Mouse (Mus musculus) heart, embryonic 12.5 days (tissue): ENCODE data around the gene Cdkl4. TPM values are rescaled to one million over a fixed set of nuclear protein-coding genes. Genes with fewer than 3 reads are reported as not detected.
A peak's percentile ranks its signal among the peaks of the same experiment; 100 is the strongest.

ENCODE experiments used
- ATAC-seq: fragments of 200-750 bp; cut with Nextera tagmentation; 2 replicates; pipeline ENCODE4 v1.8.0; 2017; ENCODE audit warnings: moderate TSS enrichment, moderate library complexity; ENCODE audit not compliant: insufficient number of reproducible peaks, low FRiP score
- H3K27ac ChIP-seq: fragments of 300-500 bp; sonication (generic); 2 replicates; pipeline ENCODE4 v1.5.1; 2016; ENCODE audit warnings: mild to moderate bottlenecking, moderate library complexity; ENCODE audit not compliant: poor library complexity, severe bottlenecking
- H3K27me3 ChIP-seq: fragments of 300-500 bp; sonication (generic); replicated peaks from 2 replicates; pipeline ENCODE4 v1.6.1; 2016; ENCODE audit warnings: mild to moderate bottlenecking, moderate library complexity
- H3K36me3 ChIP-seq: fragments of 300-500 bp; sonication (generic); 2 replicates; pipeline ENCODE4 v1.6.1; 2016; ENCODE audit warnings: mild to moderate bottlenecking, moderate library complexity
- H3K4me1 ChIP-seq: fragments of 300-500 bp; sonication (generic); replicated peaks from 2 replicates; pipeline ENCODE4 v1.6.1; 2016; ENCODE audit warnings: mild to moderate bottlenecking
- H3K4me2 ChIP-seq: fragments of 300-500 bp; sonication (generic); 2 replicates; pipeline ENCODE4 v1.6.1; 2016; ENCODE audit warnings: mild to moderate bottlenecking, moderate library complexity
- H3K4me3 ChIP-seq: fragments of 300-500 bp; sonication (generic); 2 replicates; pipeline ENCODE4 v1.5.1; 2016; ENCODE audit warnings: mild to moderate bottlenecking
- H3K9ac ChIP-seq: fragments of 300-500 bp; sonication (generic); 2 replicates; pipeline ENCODE4 v1.6.1; 2016; ENCODE audit warnings: mild to moderate bottlenecking, moderate library complexity
- H3K9me3 ChIP-seq: fragments of 300-500 bp; sonication (generic); replicated peaks from 2 replicates; pipeline ENCODE4 v1.6.1; 2016; ENCODE audit warnings: mild to moderate bottlenecking, moderate library complexity
- WGBS: fragments of 180-500 bp; shearing (Covaris S2); methylation state at CpG from one replicate; pipeline ENCODE4 v1.1.7; 2016; 5-methylcytosine and 5-hydroxymethylcytosine counted together
- polyA plus RNA-seq: library from polyadenylated mRNA; unstranded; fragments of >200 nt; fragmentation: Nextera tagmentation; extraction: Ambion mirVana; gene quantifications from 2 replicates; pipeline ENCODE4 v1.2.1, GENCODE M21; 2016

Gene Cdkl4
- 0.14 TPM in 1 of 2 replicates, not detected in the other for polyA plus RNA-seq

DNA sequence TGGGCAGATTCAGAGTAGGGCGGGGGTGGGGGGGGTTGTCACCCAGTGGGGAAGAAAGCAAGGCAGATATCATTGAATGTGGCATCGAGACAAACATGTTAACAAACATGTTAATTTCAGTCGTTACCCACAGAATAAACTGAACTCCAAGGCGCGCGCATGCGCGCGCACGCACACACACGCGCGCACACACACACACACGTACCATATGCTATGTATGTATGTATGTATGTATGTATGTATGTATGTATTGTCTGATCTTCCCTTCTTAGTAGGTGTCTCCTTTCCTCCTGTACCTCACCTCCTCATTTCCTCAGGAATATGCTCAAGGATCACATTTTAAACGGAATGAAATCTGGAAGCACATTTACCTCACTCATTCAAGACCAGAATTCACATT, at the start of gene Cdkl4:
Gene Cdkl4, minus strand, starts transcription at position 175 of the 400 bp plus-strand sequence.
- 74% methylated on average over 15 of the region's 15 CpGs for WGBS
- Histone ChIP-seq H3K4me1 (peaks cover 7% of the 10 kb centered on the region; the same call in 1 of the 2 replicates), H3K27ac (no peak within 1 kb of the TSS), H3K4me2 (peak within 1 kb of the TSS; percentile 95), H3K4me3 (peak within 1 kb of the TSS; percentile 52), H3K9ac (peak within 1 kb of the TSS; percentile 71), H3K27me3 (no peaks in the 10 kb centered on the region), H3K9me3 (no peaks in the 10 kb centered on the region), H3K36me3 (peaks cover 11% of the 10 kb centered on the region)
- no peak for ATAC-seq

DNA sequence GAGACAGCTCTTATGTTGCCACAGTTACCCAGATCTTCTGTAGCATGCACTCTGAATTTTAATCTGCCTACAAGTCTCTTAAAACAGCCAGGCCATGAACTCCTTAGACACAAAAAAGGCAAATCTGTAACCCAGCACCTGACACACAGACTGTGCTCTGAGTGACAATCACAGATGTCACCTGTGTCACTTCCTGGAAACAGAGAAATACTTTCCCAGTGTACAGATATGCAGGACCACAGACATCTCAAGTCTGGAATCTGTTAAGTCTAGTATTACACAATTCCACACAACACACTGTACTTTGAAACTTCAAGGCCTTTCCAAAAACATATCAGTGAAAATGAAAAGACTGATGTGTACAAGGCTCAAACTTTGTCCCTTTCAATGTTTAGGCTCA, 47.4 kb upstream of the Cdkl4 start:
- Histone ChIP-seq H3K4me2 (no peak overlapping the region), H3K4me1 (peaks cover 5% of the 10 kb centered on the region; the same call in 1 of the 2 replicates), H3K9ac (no peak overlapping the region), H3K4me3 (no peak overlapping the region), H3K36me3 (peaks cover 16% of the 10 kb centered on the region), H3K27me3 (no peaks in the 10 kb centered on the region), H3K9me3 (no peaks in the 10 kb centered on the region), H3K27ac (peak overlapping the region; percentile 15; the same call in 1 of the 2 replicates)
- no peak for ATAC-seq

DNA sequence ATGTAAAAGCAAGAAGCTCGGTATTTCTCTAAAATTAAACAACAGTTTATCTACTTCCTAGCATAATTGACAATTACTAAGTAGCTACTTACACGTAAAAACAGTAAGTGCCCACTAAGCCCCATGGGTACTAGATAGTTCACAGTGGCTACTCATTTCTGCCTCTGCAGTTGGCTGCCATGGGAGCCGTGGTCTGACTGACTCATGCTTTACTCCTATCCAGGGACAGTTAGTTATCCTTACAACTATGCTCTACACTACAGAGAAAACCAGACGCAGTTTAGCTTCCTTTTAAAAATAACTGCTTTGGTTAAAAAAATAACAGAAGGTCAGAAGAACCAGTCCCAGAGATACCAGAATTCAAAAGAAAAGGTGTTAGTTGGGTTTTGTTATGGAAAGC, 44.1 kb upstream of the Cdkl4 start:
- 66% methylated on average over 4 of the region's 4 CpGs for WGBS
- peaks cover 26% of the 10 kb centered on the region for H3K36me3 ChIP-seq
- ATAC-seq = no peak

DNA sequence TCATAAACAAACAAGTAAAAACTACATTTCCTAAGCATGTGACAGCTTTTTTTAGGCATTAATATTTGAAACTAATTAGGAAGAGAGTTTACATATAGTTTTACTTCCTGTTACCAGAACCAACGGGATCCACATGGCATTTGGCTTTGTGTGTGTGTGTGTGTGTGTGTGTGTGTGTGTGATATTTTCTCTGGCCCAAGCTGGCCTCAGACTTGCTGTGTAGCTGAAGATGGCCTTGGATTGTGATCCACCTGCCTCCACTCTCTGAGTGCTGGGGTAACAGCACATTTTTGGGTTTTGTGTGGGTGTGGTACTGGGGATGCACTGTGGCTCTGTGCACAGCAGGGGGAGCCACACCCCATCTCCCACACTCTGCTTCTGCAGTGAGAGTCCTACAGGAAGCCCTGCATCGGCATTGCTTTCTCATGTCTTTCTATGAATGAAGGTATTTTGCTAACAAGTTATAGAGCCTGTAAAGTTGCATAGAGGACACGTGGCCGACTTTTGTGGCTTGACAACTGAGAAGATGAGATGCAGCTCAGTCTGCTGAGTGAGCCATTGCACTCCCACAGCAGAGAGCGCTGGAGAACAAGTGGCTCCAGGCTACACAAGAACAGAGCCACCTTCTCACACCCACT, 43.3 kb upstream of the Cdkl4 start:
- H3K27ac ChIP-seq = no peak overlapping the region

More for the DNA sequence above, 44.1 kb upstream of the Cdkl4 start:
- Histone ChIP-seq H3K4me2 (no peak overlapping the region), H3K27ac (no peak overlapping the region), H3K9me3 (no peaks in the 10 kb centered on the region), H3K9ac (no peak overlapping the region), H3K4me1 (peaks cover 12% of the 10 kb centered on the region), H3K27me3 (no peaks in the 10 kb centered on the region), H3K4me3 (no peak overlapping the region)

GRCm38 (mm10) chr17:80619556-80619955, 41.9 kb upstream of the Cdkl4 start:
- no peaks in the 10 kb centered on the region for H3K27me3 ChIP-seq
- no peak overlapping the region for H3K27ac ChIP-seq
- H3K4me2 ChIP-seq = no peak overlapping the region
- H3K9me3 ChIP-seq = no peaks in the 10 kb centered on the region
- WGBS = 64% methylated on average over 13 of the region's 13 CpGs
- H3K4me1 ChIP-seq = peaks cover 7% of the 10 kb centered on the region
- H3K4me3 ChIP-seq = no peak overlapping the region
- peaks cover 38% of the 10 kb centered on the region for H3K36me3 ChIP-seq
- peak overlapping the region; percentile 3; the same call in 1 of the 2 replicates for H3K9ac ChIP-seq
- ATAC-seq = no peak

More for the DNA sequence above, 43.3 kb upstream of the Cdkl4 start:
- Histone ChIP-seq H3K27me3 (no peaks in the 10 kb centered on the region), H3K4me2 (no peak overlapping the region), H3K9ac (no peak overlapping the region), H3K4me3 (no peak overlapping the region), H3K4me1 (peaks cover 12% of the 10 kb centered on the region), H3K9me3 (no peaks in the 10 kb centered on the region), H3K36me3 (peaks cover 28% of the 10 kb centered on the region)
- no peak for ATAC-seq
- WGBS = 55% methylated on average over 5 of the region's 5 CpGs

DNA sequence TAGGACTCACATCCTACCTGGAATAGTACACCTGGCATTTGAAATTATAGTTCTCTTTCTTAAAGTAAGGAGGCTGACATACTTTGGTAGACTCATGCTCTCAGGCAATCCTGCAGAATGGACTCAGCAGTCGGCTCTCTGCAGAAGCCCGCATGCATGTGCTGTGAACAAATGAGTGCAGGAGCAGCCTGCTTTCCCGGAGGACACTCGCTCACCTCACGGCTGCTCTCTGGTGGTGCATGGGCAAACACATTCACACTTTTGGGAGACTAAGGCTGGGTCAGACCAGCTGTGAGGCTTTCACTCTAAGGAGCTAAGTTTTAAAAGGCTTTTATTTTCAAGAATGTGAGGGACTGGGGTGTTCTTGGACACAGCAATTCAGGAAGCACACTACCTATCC, 41.3 kb upstream of the Cdkl4 start:
- Histone ChIP-seq H3K9me3 (no peaks in the 10 kb centered on the region), H3K4me3 (no peak overlapping the region), H3K27ac (no peak overlapping the region), H3K4me2 (no peak overlapping the region), H3K4me1 (peaks cover 7% of the 10 kb centered on the region), H3K9ac (no peak overlapping the region), H3K27me3 (no peaks in the 10 kb centered on the region), H3K36me3 (peaks cover 42% of the 10 kb centered on the region)
- 80% methylated on average over 5 of the region's 5 CpGs for WGBS
- ATAC-seq = no peak

DNA sequence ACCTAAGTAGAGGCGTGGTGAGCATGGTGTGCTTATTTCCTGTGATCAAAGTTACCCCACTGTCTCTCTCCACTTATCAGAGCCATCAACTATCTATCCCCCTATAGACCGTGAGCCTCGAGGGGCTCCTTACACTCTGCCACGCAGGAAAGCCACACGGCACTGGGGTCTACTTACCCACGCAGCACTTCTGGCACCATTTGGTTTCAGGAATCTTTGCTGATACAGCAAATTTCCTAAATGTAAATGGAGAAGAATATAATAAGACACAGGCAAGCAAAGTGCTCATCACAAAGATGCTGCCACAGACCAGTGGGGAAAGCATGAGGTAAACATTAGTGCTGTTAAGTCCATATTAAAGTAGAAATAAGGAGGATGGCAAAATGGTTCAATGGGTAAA, 26.2 kb upstream of the Cdkl4 start:
- ATAC-seq = no peak

DNA sequence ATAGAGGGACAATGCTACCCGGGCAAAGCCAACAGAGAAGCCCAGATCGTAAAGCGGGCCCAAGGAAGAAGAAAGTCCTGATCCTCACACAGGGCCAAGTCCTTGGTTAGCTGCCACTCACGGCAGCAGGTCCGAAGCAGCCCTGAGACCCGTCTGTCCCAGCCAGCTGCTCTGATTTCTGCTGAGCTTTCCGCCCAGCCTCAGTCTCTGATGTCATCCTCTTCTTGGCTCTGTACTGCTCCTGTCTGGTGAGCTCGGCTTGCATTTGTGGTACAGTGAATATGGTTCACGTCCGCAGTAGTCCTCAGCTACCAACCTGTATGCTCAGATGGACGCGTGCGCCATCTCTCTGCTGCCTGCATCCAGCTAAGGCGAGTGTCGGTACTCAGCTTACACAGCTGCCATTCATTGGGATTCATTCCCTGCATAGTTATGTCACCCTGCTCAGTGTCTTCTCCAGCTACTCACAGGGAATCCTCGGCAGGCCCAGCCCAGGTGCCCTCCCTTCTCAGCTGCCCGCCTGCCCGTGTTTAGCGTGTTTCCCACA, 25.5 kb upstream of the Cdkl4 start:
- ATAC-seq = no peak
- Histone ChIP-seq H3K4me2 (no peak overlapping the region), H3K4me1 (no peaks in the 10 kb centered on the region), H3K27ac (no peak overlapping the region), H3K9ac (no peak overlapping the region), H3K36me3 (peaks cover 74% of the 10 kb centered on the region), H3K9me3 (peaks cover 8% of the 10 kb centered on the region; the same call in 1 of the 2 replicates), H3K27me3 (no peaks in the 10 kb centered on the region), H3K4me3 (no peak overlapping the region)
- WGBS = 87% methylated on average over 19 of the region's 19 CpGs

More for the DNA sequence above, 26.2 kb upstream of the Cdkl4 start:
- H3K27ac ChIP-seq = no peak overlapping the region
- no peak overlapping the region for H3K4me2 ChIP-seq
- peaks cover 81% of the 10 kb centered on the region for H3K36me3 ChIP-seq
- no peaks in the 10 kb centered on the region for H3K27me3 ChIP-seq
- no peak overlapping the region for H3K9ac ChIP-seq
- H3K4me3 ChIP-seq = no peak overlapping the region
- 90% methylated on average over 6 of the region's 6 CpGs for WGBS
- H3K9me3 ChIP-seq = peaks cover 11% of the 10 kb centered on the region; the same call in 1 of the 2 replicates
- H3K4me1 ChIP-seq = no peaks in the 10 kb centered on the region

DNA sequence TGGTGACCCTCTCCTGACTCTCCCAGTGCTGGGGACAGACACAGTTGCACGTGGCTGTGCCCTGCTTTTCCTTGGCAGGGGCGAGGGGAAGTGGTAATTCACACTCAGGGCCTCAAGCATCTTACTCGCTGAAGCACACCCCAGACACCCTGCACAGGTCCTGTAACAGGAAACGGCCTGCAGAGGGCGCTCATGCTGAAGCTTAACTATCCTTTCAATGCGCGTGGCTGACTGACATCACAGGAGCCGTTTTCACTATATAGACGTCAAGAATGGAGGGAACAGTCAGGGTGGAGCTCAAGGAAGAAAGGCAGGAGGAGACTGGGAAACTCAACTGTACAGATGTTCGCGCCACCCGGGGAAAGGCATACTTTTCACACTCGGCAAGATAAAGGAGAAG, 23.8 kb upstream of the Cdkl4 start:
- H3K4me2 ChIP-seq = no peak overlapping the region
- H3K4me3 ChIP-seq = no peak overlapping the region
- no peak overlapping the region for H3K27ac ChIP-seq
- H3K27me3 ChIP-seq = no peaks in the 10 kb centered on the region
- H3K36me3 ChIP-seq = peaks cover 79% of the 10 kb centered on the region
- no peaks in the 10 kb centered on the region for H3K4me1 ChIP-seq
- H3K9me3 ChIP-seq = peaks cover 8% of the 10 kb centered on the region; the same call in 1 of the 2 replicates
- no peak for ATAC-seq
- WGBS = 64% methylated on average over 13 of the region's 13 CpGs
- no peak overlapping the region for H3K9ac ChIP-seq

- H3K4me1 ChIP-seq = no peaks in the 10 kb centered on the region
- peaks cover 54% of the 10 kb centered on the region for H3K36me3 ChIP-seq
- no peak overlapping the region for H3K27ac ChIP-seq
- no peak overlapping the region for H3K4me2 ChIP-seq
- ATAC-seq = no peak
- no peak overlapping the region for H3K4me3 ChIP-seq
- no peaks in the 10 kb centered on the region for H3K27me3 ChIP-seq
- no peaks in the 10 kb centered on the region for H3K9me3 ChIP-seq
- H3K9ac ChIP-seq = no peak overlapping the region
- WGBS = 91% methylated on average over 6 of the region's 6 CpGs
Observed at GRCm38 (mm10) chr17:80583051-80583450, 5.4 kb upstream of the Cdkl4 start.

DNA sequence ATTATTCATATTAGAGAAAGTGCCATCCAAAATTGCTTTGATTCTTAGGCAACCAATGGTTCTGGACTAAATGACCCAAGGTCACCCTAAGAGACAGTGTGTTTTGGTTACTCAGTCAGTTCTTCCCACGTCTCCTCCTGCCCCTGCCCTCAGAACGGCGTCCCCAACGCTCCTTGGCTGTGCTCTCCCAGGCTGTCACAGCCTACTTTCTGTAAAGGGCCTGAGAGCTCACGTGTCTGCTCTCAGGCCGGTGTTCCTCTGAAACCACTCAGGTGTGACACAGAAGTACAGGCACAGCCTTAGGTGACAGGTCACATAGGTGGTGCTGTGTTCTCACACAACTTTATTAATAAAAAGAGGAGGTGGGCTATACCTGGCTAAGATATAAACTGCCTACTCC, 2.3 kb upstream of the Cdkl4 start:
- peaks cover 32% of the 10 kb centered on the region for H3K36me3 ChIP-seq
- no peaks in the 10 kb centered on the region for H3K27me3 ChIP-seq
- ATAC-seq = no peak
- WGBS = 82% methylated on average over 6 of the region's 6 CpGs
- H3K4me2 ChIP-seq = no peak overlapping the region
- no peak overlapping the region for H3K4me3 ChIP-seq
- H3K4me1 ChIP-seq = peaks cover 7% of the 10 kb centered on the region; the same call in 1 of the 2 replicates
- no peak overlapping the region for H3K9ac ChIP-seq
- no peak overlapping the region for H3K27ac ChIP-seq
- no peaks in the 10 kb centered on the region for H3K9me3 ChIP-seq
